Mouse (Mus musculus): ENCODE measurements at regions not wholly inside any gene's neighbourhood (a gene's known extent, or its start where the extent isn't known, plus 50 kb on each side); places are given as distances from the start of the nearest gene placed in this dataset.

DNA sequence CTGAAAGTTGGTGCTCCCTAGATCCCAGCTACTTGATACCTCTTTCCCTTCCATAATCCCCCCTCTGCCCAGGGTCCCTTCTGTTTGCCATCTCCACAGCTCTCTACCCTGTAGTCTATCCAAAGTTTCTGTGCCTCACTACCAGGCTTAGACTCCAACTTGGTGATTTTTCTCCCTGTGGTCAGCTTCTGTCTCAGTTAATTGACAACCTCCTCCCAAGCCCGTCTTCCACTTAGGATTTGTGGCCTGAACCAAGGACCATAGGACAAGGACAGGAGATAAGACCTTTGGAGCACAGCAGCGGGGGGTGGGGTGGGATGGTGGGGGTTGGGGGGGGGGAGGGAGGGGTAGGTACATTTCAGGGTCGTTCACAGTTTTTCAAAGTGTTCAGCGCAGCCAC lies 371.3 kb downstream of the Eipr1 start:
- CTCF ChIA-PET = no interaction called here

DNA sequence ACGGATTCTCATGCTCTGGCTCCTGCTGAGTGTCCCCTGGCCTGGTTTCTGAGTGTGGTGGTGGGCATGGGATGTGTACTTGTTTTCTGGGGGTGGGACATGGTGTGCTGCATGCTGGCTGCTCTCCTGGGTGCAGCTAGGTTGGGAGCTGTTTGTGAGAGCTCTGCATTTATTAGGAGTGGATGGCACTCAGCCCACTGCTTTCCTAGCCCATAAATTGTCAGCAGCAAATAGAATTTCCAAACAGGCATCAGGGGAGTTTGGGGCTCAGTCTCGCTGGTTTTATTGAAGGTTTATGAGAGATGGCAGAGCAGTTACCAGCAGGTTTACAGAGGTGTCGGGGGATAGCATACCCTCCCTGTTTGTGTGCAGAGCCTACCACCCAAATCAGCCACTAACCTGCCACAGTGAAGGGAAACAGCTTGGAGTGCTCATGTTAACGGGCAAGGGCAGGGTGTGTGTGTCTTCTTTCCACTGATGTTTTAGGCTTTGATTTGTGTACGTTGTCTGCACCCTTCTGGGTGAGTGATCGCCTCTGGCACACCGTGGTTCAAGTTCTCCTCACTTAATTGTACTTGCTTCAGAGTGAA lies 372.6 kb downstream of the Eipr1 start:
- CTCF ChIA-PET = no interaction called here

DNA sequence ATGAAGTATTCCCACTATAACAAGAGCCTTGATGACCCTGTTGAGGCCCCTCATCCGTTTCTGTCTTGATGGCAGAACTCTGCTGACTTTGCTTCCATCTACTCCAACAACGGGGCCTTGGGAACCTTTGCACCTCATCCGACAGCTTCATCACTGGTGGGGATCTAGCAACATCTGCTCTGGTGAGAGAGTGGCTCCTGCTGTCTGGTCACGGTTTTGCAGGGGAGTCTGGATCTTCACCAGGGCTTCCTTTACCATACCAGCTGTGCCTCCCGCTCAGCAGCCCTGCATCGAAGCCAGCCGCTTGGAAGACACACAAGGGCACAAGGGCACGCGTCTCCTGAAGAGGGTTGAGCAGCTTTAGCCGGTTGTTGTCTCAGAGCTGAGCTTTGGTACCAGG lies 377.2 kb downstream of the Eipr1 start:
- CTCF ChIA-PET = no interaction called here

DNA sequence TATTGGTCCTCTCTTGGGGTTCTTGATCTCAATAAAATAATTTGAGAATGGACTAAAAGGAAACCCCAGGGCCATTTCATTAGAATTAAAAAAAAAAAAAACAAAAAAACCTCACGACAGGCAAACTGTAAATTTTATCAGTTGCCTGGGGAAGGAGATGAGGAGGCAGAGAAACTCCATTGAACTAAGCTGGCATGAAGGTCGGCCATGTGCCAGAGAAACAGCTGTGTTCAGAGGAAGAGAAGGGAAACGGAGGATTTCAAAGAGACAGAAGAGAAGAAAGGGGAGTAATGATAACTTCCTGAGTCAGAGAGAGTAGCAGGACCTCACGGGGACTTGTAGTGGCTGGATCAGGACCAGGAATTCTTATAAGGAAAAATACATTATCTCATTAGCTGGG lies 377.7 kb downstream of the Eipr1 start:
- CTCF ChIA-PET = no interaction called here

DNA sequence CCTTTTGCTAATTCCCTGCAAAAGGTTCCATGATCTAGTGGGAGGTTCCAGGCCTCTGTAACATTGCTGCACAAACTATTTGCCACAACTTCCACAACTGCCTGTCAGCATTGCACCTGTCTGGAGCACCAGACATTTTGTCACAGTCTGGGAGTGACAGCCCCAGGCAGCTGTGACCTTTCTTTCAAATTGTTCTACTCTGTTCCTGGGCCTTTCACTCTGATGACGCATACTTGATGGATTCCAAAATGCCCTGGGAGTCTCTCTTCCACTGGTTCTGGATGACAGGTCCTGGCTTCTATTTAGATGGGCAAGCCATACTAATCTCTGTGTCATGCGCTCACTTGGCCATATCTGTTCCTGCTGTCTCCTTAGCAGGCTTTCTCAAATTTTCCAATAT lies 382.7 kb downstream of the Eipr1 start:
- CTCF ChIA-PET = no interaction called here

DNA sequence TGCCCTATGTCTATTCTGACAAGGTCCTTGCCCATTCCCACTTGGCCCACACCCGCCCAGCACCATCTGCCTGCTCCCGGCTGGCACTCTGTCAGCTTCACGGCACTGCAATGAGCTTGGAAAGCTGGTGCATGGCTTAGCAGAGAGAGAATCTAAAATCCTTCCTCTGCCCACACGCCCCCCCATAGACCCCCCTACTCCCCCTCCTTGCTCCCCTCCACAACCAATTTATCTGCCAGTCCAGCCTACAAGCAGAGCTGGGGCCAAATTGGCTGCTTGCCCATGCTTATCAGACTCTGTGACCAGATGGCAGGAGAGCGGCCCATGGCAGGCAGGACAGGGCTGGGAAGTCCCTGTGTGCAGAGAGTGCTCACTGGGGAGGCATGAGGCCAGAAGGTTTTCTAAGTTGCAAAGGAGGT lies 385.3 kb downstream of the Eipr1 start:
- CTCF ChIA-PET = no interaction called here

DNA sequence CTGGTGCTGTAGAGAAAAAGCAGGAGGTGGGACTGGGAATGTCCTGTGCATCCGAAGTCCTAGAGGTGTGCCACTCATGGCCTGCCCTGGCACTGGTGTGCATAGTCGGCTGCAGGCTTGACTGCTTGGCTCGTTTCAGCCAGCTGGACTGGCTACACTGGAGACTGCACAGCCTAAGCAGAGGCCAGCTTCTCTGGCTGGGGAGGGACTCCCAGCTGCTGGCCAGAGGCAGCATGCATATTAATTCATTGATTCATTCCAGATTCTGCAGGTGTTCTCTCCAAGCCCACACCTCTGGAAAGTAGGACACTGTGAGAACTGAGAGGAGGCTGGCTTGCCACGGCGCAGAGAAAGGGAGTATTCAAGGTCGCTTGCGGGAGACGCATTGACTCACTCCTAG lies 385.9 kb downstream of the Eipr1 start:
- CTCF ChIA-PET = no interaction called here

DNA sequence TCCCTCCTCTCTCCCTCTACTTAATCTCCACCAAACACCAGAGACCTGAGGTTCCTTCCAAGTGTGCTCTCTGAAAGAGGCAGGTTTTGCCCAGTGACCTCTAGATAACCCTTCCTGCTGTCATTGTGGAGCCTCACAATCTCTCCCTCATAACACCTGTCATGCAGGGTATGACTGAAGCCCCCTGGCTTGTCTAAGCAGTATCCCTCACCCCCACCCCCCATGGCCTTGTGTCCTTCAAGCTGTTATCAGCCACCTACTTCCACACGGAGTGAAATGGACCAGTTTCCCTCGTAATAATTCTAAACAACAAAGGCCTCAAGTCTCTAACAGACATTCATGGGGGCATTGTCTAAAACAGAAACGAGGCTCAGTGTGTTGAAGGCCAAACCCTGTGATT lies 387.6 kb upstream of the Myt1l start:
- CTCF ChIA-PET = no interaction called here

DNA sequence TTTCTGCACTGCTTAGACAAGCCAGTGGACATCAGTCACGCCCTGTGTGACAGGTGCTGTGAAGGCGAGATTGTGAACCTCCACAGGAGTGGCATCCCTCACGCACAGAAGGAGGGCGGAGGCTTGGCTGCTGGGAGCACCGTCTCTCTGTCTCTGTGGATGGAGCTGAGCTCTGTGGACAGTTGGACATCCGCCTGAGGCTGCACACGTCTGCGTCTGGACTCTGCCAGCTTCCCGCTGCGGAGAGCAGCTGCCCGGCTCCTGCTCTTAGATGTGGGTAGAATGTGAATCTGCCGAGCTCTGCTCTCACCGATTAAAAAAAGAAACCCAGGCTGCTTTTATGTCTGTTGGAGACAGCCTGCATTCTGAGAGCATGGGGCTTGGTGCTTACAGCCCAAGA lies 387.1 kb upstream of the Myt1l start:
- CTCF ChIA-PET = no interaction called here

DNA sequence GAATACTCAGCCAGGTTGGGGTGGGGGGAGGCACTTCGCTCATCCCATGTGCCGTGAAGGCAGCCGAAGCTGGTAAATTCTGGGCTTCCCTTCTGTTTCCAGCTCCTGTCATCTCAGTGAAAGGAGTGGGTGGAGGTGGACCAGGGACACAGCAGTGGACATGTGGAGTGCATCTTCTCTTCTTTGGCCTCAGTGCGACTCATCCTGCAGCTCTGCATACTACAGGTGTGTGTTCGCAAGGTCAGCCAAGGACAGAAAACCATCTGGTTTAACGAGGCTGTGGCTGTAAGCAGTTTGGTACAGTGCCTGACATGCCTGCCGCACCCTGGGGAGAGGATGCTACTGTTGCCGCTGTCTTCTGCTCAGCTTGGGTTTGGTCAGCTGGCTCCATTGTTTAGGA lies 386.3 kb upstream of the Myt1l start:
- CTCF ChIA-PET = no interaction called here

DNA sequence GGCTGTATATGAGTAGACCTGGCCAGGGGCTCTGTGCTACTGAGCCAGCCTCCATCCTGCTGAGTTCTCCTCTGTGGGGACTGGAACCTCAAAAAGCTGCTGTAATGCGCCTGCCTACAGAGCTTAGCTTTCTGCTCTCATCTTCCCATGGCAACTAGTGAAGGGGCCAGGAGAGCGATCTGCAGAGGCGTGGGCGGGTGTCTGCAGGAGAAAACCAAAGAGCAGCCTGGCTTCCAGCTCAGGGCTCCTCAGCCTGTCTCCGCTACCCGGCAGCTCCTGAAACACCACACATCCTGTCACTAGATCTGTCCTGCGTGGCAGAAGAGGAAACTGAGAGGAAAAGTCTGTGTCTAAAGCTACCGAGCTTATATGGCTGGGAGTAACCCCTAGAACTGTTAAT lies 384.9 kb upstream of the Myt1l start:
- CTCF ChIA-PET = no interaction called here

DNA sequence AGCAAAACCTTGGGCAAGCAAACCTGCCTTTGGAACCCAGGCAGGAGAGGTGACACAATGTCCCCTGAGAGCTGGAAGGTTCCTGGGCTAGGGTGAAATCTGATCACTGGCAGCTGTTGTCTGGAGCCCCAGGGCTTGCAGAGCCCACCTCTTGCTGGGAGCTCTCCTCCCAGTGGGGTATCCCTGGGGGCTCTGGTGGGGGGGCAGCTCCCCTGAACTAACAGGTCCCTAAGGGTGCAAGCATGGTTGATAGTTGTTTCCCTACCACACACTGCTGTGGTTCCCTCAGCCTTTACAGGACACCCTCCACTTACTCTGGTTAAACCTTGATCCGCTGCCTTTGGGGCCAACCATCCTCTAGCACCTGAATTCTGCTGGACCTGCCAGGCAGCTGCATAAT lies 367.3 kb upstream of the Myt1l start:
- CTCF ChIA-PET = no interaction called here

DNA sequence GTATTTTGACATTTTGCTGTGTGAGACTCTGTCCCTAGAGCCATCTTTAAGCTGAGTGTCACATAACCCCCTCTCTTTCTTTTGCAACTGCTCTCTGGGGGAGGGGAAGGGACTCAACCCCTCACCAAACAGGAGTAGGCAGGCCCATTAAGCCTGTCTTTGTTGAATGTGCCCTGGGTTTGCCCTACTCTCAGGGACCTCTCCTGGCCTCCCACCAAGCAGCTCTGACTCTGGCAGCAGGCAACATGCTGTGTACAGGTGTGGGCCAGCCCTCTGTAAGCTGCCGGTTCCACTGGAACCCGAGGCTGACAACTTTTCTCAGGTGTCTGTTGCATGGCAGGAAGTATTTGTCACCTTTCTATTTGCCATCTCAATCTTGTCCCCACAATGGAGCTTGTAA lies 366.6 kb upstream of the Myt1l start:
- CTCF ChIA-PET = no interaction called here

DNA sequence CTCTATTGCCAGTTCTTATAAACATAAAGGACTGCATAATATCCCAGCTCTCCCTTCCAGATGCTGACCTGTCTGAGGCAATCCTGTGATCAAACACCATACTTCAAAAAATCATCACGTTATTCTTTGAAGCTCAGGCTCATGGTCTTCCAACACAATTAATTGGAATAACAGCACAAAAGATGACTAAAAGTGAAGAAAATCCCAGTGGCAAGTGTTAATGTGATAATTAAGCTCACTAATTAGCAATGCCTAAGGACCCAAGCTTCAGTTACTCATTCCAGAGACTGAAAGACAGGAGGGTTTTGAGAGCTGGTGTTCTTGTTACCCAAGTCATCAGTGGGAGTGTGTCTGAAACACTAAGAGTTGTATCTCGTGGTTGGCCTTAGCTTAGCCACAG lies 363.5 kb upstream of the Myt1l start:
- CTCF ChIA-PET = no interaction called here

DNA sequence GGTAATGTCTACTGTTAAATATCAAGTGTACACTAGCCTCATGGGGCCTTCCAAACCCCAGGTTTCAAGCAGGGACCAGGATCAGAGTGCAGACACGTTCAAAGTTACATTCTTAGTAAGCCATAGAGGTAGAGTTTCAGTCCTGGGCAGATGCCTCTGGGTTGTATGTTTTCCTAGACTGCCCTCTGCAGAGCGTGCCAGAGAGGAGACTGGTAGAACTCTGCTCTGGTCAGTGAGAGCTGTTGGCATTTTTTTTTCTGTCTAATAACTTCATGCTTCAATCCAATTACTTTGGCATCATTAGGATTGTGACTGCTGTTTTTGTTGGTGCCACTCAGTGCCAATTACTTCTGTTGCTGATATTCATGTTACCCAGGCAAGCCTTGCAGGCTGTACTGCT lies 361.9 kb upstream of the Myt1l start:
- CTCF ChIA-PET = no interaction called here

DNA sequence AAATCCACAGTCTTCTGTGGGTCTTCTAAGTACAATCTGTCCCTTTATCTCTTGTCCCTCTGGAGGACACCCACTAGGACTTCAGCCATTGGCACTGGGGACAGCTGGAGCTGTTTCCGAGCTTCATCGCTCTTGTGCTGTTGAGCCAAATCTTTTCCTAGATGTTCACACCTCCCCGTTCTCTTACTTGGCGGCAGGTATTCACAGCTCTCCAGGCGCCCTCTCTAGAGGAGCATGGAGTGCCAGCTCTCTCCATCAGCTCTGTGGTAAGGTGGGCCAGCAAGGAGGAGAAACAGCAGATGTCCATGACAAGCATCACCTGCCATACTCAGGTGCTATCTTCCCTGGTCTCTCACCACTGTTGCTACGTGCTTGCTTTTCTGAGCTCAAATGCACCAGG lies 360.3 kb upstream of the Myt1l start:
- CTCF ChIA-PET = no interaction called here

DNA sequence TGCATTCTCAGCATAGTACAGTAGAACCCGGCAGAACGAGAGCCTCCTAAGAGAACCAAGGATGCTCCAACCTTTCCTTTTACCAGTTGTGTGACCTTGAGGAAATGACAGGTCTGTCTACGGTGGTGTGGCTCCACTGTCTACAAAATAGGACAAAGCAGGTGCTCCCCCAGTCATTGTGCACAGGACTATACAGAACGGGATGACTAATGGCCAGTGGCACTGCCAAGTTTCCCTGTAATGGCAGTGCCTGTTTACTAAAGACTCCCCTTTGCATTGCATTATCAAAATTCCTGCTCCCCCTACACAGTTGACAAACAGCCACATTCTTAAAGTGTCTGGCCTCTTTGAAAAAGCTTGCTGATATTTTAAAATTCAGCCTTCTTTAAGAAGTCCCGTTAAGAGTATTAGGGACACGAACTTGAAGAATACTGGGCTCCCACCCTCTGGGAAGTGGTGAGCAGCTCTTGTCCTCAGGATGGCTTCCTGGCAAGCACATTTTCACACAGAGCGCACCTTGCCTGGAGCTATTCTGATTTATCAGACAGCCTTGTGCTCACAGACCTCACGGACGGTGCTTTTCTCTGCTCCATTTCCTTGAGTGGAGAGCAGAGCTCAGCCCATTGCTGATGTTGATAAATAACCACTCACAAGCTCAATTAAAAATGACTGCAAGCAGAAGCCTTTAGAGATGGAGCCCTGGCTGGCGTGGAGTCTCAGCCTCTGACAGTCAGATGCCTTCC lies 352.3 kb upstream of the Myt1l start:
- CTCF ChIA-PET = no interaction called here

DNA sequence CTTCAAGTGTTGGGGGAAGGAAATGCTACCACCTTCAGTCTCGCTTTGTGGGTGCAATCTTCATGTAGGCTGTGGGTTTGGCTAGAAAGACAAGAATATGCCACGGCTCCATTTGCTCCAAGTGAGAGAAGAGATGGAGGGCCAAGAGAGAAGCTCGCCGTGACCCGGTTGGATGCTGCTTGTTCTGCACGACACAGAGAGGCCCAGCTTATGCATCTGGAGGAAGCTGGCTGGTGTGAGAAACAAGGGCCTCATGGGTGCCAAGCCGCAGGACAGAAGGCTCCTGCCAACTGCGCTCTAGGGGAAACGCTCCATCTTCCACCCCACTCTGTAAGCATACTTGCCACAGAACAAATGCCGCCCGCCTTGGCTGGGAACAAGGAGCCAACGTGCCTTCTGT lies 351.0 kb upstream of the Myt1l start:
- CTCF ChIA-PET = no interaction called here

DNA sequence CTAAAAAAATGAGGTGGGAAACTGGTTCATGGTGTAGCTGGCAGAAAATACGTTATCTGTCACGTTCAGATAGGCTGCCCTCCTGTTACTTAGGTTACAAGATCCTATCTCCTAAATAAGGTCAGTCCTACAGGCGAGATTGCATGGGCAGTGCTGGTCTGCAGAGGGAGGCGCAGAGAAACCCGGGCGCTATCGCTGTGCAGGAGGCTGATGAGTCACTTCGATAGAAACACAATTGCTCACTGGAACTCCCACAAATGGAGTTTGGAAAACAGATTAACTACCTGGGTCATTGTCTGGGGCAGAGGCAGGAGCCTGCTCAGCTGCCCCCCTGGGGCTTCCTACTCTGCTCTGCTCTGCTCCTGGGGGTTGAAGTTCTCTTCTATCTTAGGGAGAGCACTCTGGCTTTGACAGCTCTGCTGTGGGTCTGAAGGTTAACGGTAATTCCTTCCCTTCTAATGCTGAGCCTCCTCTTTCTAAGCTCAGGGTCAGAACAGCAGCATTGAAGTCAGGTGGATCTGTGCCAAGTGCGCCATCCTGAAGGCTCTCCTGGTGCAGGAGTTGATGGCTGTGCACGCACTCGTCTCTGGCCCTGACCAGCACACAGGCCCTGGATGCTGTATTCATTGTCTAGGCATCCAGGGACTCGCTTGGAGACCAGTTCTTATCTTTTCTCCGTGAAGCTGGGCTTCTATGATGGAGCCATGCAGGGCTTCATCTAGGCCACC lies 349.9 kb upstream of the Myt1l start:
- CTCF ChIA-PET = no interaction called here

DNA sequence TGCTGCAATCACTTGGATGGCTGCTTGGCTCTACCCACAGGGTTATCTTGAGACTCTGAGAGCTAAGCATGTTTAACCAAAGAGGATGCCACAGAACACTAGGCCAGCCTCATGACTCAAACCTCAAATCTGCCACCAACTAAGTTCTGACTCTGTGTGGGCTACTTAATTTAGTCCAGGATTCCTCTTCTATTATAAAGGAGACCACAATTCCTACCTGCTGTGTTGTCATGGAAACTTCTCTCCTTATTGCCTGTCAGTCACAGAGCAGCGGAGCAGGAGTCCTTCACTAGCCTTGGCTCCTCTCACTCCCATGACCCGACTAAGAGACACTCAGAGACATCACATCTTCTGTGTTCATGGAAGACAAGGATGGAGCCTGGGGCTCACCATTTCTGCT lies 348.8 kb upstream of the Myt1l start:
- CTCF ChIA-PET = no interaction called here

DNA sequence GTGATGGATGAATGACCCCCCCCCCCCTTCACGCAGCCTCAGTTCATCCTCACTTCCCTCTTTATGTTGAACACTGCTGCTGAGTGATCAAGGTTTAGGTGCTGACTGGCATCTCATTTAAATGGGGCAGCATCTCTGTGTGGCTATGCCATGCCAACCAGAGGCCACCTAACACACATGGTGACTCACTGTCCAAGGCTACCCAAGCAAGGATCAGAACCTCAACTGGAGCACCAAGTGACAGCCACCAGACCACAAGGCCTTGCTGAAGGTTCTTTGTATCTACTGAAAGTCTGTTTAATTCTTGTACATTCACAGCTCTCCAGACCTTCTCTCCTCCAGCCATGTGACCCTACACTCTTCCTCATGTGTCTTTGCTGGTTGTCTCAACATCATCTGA lies 347.6 kb upstream of the Myt1l start:
- CTCF ChIA-PET = no interaction called here

DNA sequence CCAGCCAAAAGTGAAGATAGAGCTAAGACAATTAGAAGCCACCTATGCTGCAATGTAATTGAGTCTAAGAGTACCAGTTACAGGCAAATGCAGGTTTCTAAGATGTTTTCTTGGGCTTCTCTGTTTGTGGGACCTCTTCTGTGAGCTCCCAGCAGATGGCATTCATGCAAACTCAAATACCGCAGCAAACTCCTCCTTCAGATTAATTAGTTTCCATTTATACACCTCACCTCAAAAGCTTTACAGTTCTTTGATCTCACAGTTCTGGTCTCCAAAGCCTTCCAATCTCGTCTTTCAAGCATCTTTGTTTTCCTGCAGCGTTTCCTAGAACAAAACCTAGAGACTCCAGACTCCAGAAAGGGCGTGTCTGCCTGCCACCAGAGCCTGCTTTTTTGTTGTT lies 340.6 kb upstream of the Myt1l start:
- CTCF ChIA-PET = no interaction called here

DNA sequence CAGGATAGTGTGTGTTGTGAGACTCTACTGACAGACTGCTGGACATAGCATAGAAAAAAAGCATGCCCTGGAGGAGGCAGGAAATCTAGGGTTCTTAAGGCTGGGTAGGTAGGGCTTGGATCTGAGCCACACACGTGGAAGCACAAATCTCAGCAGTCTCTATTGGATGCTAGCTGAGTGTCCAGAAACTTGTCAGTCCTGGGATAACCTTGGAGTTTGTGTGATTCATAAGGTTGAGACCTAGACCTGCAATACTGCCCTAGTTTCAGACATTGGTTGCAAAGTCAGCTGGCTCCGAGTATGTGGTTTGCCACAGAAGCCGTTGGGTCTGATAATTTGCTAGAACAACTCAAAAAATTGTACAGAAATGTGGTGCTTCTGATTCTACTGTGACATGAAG lies 335.8 kb upstream of the Myt1l start:
- CTCF ChIA-PET = no interaction called here

DNA sequence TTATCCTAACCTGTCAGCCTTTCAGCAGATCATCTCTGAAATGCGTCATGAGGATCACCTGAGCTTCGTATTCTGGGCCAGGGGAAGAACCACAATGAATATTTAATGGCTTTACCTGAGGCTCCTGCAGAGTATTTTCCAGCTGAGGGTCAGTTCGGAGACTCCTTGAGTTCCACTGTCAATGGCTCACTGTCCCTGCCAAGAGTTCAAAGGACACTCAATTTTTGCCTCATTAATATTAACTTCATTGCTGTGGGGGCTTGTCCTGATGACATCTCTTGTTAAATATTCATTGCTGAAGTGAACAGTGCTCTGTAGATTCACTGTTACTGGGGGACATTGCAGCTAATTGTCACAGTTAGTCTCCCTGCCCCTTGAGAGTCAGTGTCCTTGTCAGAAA lies 316.2 kb upstream of the Myt1l start:
- CTCF ChIA-PET = no interaction called here

Data from spleen, embryonic (tissue).